Mouse (Mus musculus): Measurements from ENCODE around the gene Pabpn1.

- TF ChIP-seq CTCF (IDR thresholded peaks at IDR 0.05; ENCODE audit: insufficient read depth, low read depth, low read length) (no peak), POLR2A (IDR thresholded peaks at IDR 0.05; ENCODE audit: insufficient read depth, low read depth, low read length) (no peak)
Measured at GRCm38 (mm10) chr14:54924641-54925348, 32.5 kb downstream of the Pabpn1 start.

Measured in olfactory bulb, adult 2 months (tissue).